Mouse (Mus musculus) stomach, embryonic 16.5 days (tissue): ENCODE measurements around the gene Atp1a3. TPM values are rescaled to one million over a fixed set of nuclear protein-coding genes. Genes with fewer than 3 reads are reported as not detected.

Experiments
- ATAC-seq: fragments of 200-750 bp; cut with Nextera tagmentation; 2 replicates; pipeline ENCODE4 v1.8.0; 2017; ENCODE audit warnings: moderate number of reproducible peaks, moderate TSS enrichment; ENCODE audit not compliant: insufficient read depth, low FRiP score
- H3K27ac ChIP-seq: fragments of 300-500 bp; sonication (generic); 2 replicates; pipeline ENCODE4 v1.5.1; 2014; ENCODE audit warnings: low read length
- H3K27me3 ChIP-seq: fragments of 300-500 bp; sonication (generic); 2 replicates; pipeline ENCODE4 v1.6.1; 2014; ENCODE audit warnings: low read length, control low read depth, mixed read lengths; ENCODE audit not compliant: control insufficient read depth, insufficient read depth
- H3K36me3 ChIP-seq: fragments of 300-500 bp; sonication (generic); 2 replicates; pipeline ENCODE4 v1.6.1; 2014; ENCODE audit warnings: low read length; ENCODE audit not compliant: control insufficient read depth, insufficient read depth
- H3K4me1 ChIP-seq: fragments of 300-500 bp; sonication (generic); 2 replicates; pipeline ENCODE4 v1.6.1; 2014; ENCODE audit warnings: low read length, control low read depth, mixed read lengths; ENCODE audit not compliant: control insufficient read depth, insufficient read depth
- H3K4me2 ChIP-seq: fragments of 300-500 bp; sonication (generic); 2 replicates; pipeline ENCODE4 v1.6.1; 2014; ENCODE audit warnings: low read depth, low read length, mixed read lengths
- H3K4me3 ChIP-seq: fragments of 300-500 bp; sonication (generic); replicated peaks from 2 replicates; pipeline ENCODE4 v1.5.1; 2014; ENCODE audit warnings: mild to moderate bottlenecking, low read length
- H3K9ac ChIP-seq: fragments of 300-500 bp; sonication (generic); 2 replicates; pipeline ENCODE4 v1.6.1; 2014; ENCODE audit warnings: low read length
- H3K9me3 ChIP-seq: fragments of 300-500 bp; sonication (generic); replicated peaks from 2 replicates; pipeline ENCODE4 v1.6.1; 2016; ENCODE audit warnings: low read length, control low read depth; ENCODE audit not compliant: control insufficient read depth
- WGBS: fragments of 180-500 bp; shearing (Covaris S2); extraction: QIAGEN DNeasy Blood & Tissue Kit; methylation state at CpG from one replicate; pipeline ENCODE4 v1.1.7; 2014; 5-methylcytosine and 5-hydroxymethylcytosine counted together
- microRNA-seq: library from miRNA; unstranded; fragments of <30 nt; microRNA quantifications from one replicate; pipeline ENCODE4, GENCODE M21; 2016
- polyA plus RNA-seq: library from polyadenylated mRNA; unstranded; fragments of >200 nt; fragmentation: Nextera tagmentation; extraction: Ambion mirVana; gene quantifications from 2 replicates; pipeline ENCODE4 v1.2.1, GENCODE M21; 2015

The Atp1a3 gene
- polyA plus RNA-seq, 1 experiment from 2014 or later = 3.5 TPM

DNA sequence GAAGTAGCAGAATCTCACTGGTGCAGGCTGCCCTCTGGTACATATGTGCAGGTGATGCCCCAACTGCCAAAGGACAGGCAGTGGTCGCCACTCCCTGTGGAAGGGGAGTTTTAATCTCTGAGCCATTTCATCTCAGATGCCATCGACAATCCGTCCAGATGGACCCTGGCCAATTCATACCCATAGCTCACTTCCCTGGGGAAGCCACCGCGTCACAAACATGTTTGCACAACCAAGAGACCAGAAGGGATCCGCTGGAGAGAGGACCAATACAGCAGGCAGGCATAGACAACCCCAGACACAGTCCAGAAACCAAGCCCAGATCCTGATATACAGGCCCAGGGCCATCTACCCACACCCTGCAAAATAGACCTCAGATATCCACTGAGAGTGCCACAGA lies 75.3 kb downstream of the Atp1a3 start:
- Histone ChIP-seq H3K9me3 (no peaks in the 10 kb centered on the region), H3K4me2 (no peak overlapping the region), H3K9ac (no peak overlapping the region), H3K27ac (no peak overlapping the region), H3K4me3 (no peak overlapping the region), H3K36me3 (peaks cover 3% of the 10 kb centered on the region; the same call in 1 of the 2 replicates), H3K27me3 (peaks cover 65% of the 10 kb centered on the region), H3K4me1 (no peaks in the 10 kb centered on the region)
- no peak for ATAC-seq
- 44% methylated on average over 6 of the region's 6 CpGs for WGBS

Small RNAs within 50 kb of the gene (microRNA-seq; reads per million reads assigned to microRNA genes)
- gene Mir7046 (1.2 reads per million), gene Mir7047 (not detected)

Other genes starting within 250 kb of the Atp1a3 start
- gene Cd177, start 245.6 kb downstream of the Atp1a3 start, polyA plus RNA-seq = 5.2 and 6.8 TPM in 2 replicates
- gene Ceacam10, start 228.8 kb downstream of the Atp1a3 start, polyA plus RNA-seq = 1.2 and 1.4 TPM in 2 replicates
- 11.4 and 20.6 TPM in 2 replicates for gene Gm9844, start 143.7 kb downstream of the Atp1a3 start, polyA plus RNA-seq
- gene Lypd4, start 136.0 kb downstream of the Atp1a3 start, polyA plus RNA-seq = not detected in 2 replicates
- not detected in 2 replicates for gene Dmrtc2, start 135.9 kb downstream of the Atp1a3 start, polyA plus RNA-seq
- 2,107 and 2,375 TPM in 2 replicates for gene Rps19, start 121.6 kb downstream of the Atp1a3 start, polyA plus RNA-seq
- gene Cd79a, start 108.6 kb downstream of the Atp1a3 start, polyA plus RNA-seq = 2.0 and 2.3 TPM in 2 replicates
- 67.2 and 73.5 TPM in 2 replicates for gene Arhgef1, start 103.0 kb downstream of the Atp1a3 start, polyA plus RNA-seq
- gene Gm4881, start 61.5 kb downstream of the Atp1a3 start, polyA plus RNA-seq = not detected in 2 replicates
- 186 and 227 TPM in 2 replicates for gene Rabac1, start 33.2 kb downstream of the Atp1a3 start, polyA plus RNA-seq
- gene Grik5, start 66.4 kb upstream of the Atp1a3 start, polyA plus RNA-seq = 3.6 and 4.0 TPM in 2 replicates
- gene Zfp574, start 66.6 kb upstream of the Atp1a3 start, polyA plus RNA-seq = 23.1 and 25.2 TPM in 2 replicates
- 1.4 TPM in 2 replicates for gene Pou2f2, start 173.8 kb upstream of the Atp1a3 start, polyA plus RNA-seq
- gene Dedd2, start 214.7 kb upstream of the Atp1a3 start, polyA plus RNA-seq = 9.1 and 9.7 TPM in 2 replicates
- 2.5 and 2.9 TPM in 2 replicates for gene Zfp526, start 215.5 kb upstream of the Atp1a3 start, polyA plus RNA-seq
- gene Gsk3a, start 231.9 kb upstream of the Atp1a3 start, polyA plus RNA-seq = 5.7 and 6.3 TPM in 2 replicates
- 6.9 and 11.0 TPM in 2 replicates for gene Erf, start 244.8 kb upstream of the Atp1a3 start, polyA plus RNA-seq